Mouse (Mus musculus): ENCODE measurements around the gene Cnot6.

The Cnot6 gene

GRCm38 (mm10) chr11:49713336-49714334 lies 1.1 kb upstream of the Cnot6 start:
- in situ Hi-C loops (cut with MboI, MseI): no loop called here

GRCm38 (mm10) chr11:49711981-49712554 lies 455 bp downstream of the Cnot6 start:
- in situ Hi-C loops (cut with MboI, MseI): no loop called here

GRCm38 (mm10) chr11:49710664-49711063 lies 1.9 kb downstream of the Cnot6 start:
- in situ Hi-C loops (cut with MboI, MseI): no loop called here

- in situ Hi-C loops (cut with MboI, MseI): no loop called here
Observed at GRCm38 (mm10) chr11:49707834-49708233, 4.7 kb downstream of the Cnot6 start.

GRCm38 (mm10) chr11:49704804-49705203 lies 7.7 kb downstream of the Cnot6 start:
- in situ Hi-C loops (cut with MboI, MseI): no loop called here

GRCm38 (mm10) chr11:49702014-49702413 lies 10.5 kb downstream of the Cnot6 start:
- in situ Hi-C loops (cut with MboI, MseI): no loop called here

- in situ Hi-C loops (cut with MboI, MseI): no loop called here
Observed at GRCm38 (mm10) chr11:49699079-49699478, 13.4 kb downstream of the Cnot6 start.

- in situ Hi-C loops (cut with MboI, MseI): no loop called here
Observed at GRCm38 (mm10) chr11:49697779-49698178, 14.7 kb downstream of the Cnot6 start.

- in situ Hi-C loops (cut with MboI, MseI): no loop called here
Observed at GRCm38 (mm10) chr11:49696472-49696871, 16.1 kb downstream of the Cnot6 start.

- in situ Hi-C loops (cut with MboI, MseI): no loop called here
Observed at GRCm38 (mm10) chr11:49695695-49696094, 16.8 kb downstream of the Cnot6 start.

- in situ Hi-C loops (cut with MboI, MseI): no loop called here
Observed at GRCm38 (mm10) chr11:49695013-49695412, 17.5 kb downstream of the Cnot6 start.

GRCm38 (mm10) chr11:49684237-49684973 lies 28.1 kb downstream of the Cnot6 start:
- in situ Hi-C loops (cut with MboI, MseI): loop anchor here (10.0 kb wide), 1 partner anchor 620 kb away; no protein-coding TSS in a partner anchor

- in situ Hi-C loops (cut with MboI, MseI): loop anchor here (25.0 kb wide), 1 partner anchor 1039 kb away; no protein-coding TSS in a partner anchor
Observed at GRCm38 (mm10) chr11:49673433-49673832, 39.1 kb downstream of the Cnot6 start.

GRCm38 (mm10) chr11:49665462-49665861 lies 47.1 kb downstream of the Cnot6 start:
- in situ Hi-C loops (cut with MboI, MseI): loop anchor here (25.0 kb wide), 1 partner anchor 1047 kb away; no protein-coding TSS in a partner anchor

- in situ Hi-C loops (cut with MboI, MseI): loop anchor here (25.0 kb wide), 1 partner anchor 1048 kb away; no protein-coding TSS in a partner anchor
Observed at GRCm38 (mm10) chr11:49664262-49665140, 48.0 kb downstream of the Cnot6 start.

GRCm38 (mm10) chr11:49663310-49663709 lies 49.2 kb downstream of the Cnot6 start, which contains the start of gene Scgb3a1:
TSS of gene Scgb3a1 (plus strand) at chr11:49663610.
- in situ Hi-C loops (cut with MboI, MseI): loop anchor here (25.0 kb wide), 1 partner anchor 1049 kb away; no protein-coding TSS in a partner anchor

- in situ Hi-C loops (cut with MboI, MseI): loop anchor here (25.0 kb wide), 1 partner anchor 1050 kb away; no protein-coding TSS in a partner anchor
Observed at GRCm38 (mm10) chr11:49662292-49662780, 50.2 kb downstream of the Cnot6 start.

GRCm38 (mm10) chr11:49659470-49659799 lies 53.1 kb downstream of the Cnot6 start:
- in situ Hi-C loops (cut with MboI, MseI): loop anchor here (5.0 to 25.0 kb wide), 2 partner anchors 213 to 1053 kb away; no protein-coding TSS in a partner anchor

- in situ Hi-C loops (cut with MboI, MseI): loop anchor here (5.0 to 25.0 kb wide), 2 partner anchors 213 to 1053 kb away; no protein-coding TSS in a partner anchor
Observed at GRCm38 (mm10) chr11:49658791-49659469, 53.6 kb downstream of the Cnot6 start.

GRCm38 (mm10) chr11:49658065-49658464 lies 54.5 kb downstream of the Cnot6 start:
- in situ Hi-C loops (cut with MboI, MseI): loop anchor here (5.0 to 25.0 kb wide), 2 partner anchors 214 to 1054 kb away; no protein-coding TSS in a partner anchor
